1 mouse cellular context compared by ENCODE assay signal in genomic region chr8:107130028-107130427, GRCm38 (mm10).
TF ChIP-seq lines count a peak whose summit lies in the region.

No protein-coding gene starts in this region.

TF ChIP-seq in myocyte, 11 proteins besides CTCF, POLR2A, EP300 and RAD21 (continued from another document):
- TF ChIP-seq MYOD1 (IDR thresholded peaks at IDR 0.05; ENCODE audit: control insufficient read depth in 1 of 3, insufficient read length in 2 of 3, low read depth in 2 of 3) (no peak), MAX (IDR thresholded peaks at IDR 0.05; ENCODE audit: low read depth) (no peak), REST (IDR thresholded peaks at IDR 0.05; ENCODE audit: insufficient read depth, insufficient read length) (no peak)
TF ChIP-seq in myocyte: peak in this region for 0.
